Mouse (Mus musculus): ENCODE measurements at regions not wholly inside any gene's neighbourhood (a gene's known extent, or its start where the extent isn't known, plus 50 kb on each side); places are given as distances from the start of the nearest gene placed in this dataset.
"Not testable (repeated sequence)": the region's sequence is repeated elsewhere in the genome, so short reads cannot be mapped to it uniquely, and the experiment has no call there.

GRCm38 (mm10) chr13:44476901-44477300, 252.4 kb upstream of the Jarid2 start:
- no peak for DNase-seq

- no peak for DNase-seq
Observed at GRCm38 (mm10) chr13:44480128-44480527, 249.1 kb upstream of the Jarid2 start.

DNA sequence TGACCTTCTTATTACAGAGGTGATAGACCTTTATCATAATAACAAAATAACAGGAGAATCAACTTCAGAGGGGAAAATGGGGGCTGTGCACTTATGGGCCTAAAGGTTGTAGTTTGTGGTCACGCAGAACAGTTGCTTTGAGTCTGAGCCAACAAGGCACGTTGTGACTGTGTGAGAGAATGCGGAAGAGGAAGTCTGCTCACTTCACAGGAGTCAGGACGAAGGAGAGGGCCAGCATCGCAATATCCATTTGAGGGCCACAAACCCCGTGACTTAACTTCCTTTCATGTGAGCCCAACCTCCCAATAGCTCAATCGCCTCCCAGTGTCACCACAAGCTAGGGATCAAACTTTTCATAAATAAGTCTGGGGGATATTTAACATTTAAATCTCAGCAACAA, 246.6 kb upstream of the Jarid2 start:
- DNase-seq = no peak

GRCm38 (mm10) chr13:44484582-44485329, 244.5 kb upstream of the Jarid2 start:
- DNase-seq = peak; percentile 37

DNA sequence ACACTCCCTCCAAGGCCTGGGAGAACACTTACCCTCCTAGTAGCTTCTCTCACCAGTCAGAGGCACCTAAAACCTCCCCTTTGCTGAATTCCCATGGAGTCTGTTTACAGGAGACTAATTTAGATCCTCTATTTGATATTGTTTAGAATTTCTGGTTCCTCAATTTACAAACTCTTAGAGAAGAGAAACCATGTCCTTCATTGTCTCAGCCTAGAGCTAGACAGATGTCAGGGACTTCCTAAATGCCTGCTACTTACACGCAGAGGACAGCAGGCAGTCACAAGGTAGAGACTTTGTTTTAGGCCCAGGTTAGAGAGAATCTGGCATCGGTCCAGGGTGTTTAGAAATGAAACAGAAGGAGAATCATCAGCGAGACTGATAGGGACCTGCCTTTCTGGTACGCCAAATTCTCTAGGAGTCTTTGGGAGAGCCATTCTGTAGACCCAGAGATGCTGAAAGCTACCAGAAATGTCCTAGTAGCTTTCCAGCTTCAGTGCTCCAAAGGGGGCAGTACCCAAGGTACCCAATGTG, 238.3 kb upstream of the Jarid2 start:
- DNase-seq = no peak

- no peak for DNase-seq
Observed at GRCm38 (mm10) chr13:44493884-44494283, 235.4 kb upstream of the Jarid2 start.

DNA sequence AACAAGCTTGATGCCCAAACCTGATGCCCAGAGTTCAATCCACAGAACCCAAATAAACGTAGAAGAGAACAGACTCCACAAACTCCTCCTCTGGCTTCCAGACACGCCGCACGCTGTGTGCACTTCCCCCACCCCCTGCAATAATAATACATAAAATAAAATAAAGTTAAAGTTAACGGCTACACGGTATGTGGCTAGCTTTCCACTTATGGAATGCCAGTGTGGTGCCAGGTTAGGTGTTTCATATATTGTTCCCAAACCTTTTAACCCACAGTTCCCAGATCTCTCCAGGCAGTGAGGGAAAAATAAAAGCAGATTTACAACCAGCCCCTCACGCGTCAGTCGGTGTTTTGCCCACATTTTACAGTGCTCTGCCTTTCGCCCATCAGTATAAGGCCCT, 233.8 kb upstream of the Jarid2 start:
- no peak for DNase-seq

GRCm38 (mm10) chr13:44496596-44496995, 232.7 kb upstream of the Jarid2 start:
- DNase-seq = no peak

DNA sequence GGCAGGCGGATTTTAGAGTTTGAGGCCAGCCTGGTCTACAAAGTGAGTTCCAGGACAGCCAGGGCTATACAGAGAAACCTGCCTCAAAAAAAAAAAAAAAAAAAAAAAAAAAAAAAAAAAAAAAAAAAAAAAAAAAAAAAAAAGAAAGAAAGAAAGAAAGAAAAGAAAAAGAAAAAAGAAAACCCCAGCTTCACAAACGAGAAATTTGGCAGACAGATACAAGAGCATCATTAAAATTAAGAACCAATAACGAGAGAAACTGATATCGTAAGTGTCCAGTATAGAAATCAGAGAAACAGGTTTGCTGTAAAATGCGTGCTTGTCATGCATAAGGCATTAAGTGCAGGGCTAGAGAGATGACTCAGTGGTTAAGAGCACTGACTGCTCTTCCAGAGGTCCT, 228.4 kb upstream of the Jarid2 start:
- DNase-seq = not testable (repeated sequence)

- no peak for DNase-seq
Observed at GRCm38 (mm10) chr13:44501777-44502321, 227.4 kb upstream of the Jarid2 start.

- DNase-seq = peak; percentile 9
Observed at GRCm38 (mm10) chr13:44502612-44503256, 226.5 kb upstream of the Jarid2 start.

DNA sequence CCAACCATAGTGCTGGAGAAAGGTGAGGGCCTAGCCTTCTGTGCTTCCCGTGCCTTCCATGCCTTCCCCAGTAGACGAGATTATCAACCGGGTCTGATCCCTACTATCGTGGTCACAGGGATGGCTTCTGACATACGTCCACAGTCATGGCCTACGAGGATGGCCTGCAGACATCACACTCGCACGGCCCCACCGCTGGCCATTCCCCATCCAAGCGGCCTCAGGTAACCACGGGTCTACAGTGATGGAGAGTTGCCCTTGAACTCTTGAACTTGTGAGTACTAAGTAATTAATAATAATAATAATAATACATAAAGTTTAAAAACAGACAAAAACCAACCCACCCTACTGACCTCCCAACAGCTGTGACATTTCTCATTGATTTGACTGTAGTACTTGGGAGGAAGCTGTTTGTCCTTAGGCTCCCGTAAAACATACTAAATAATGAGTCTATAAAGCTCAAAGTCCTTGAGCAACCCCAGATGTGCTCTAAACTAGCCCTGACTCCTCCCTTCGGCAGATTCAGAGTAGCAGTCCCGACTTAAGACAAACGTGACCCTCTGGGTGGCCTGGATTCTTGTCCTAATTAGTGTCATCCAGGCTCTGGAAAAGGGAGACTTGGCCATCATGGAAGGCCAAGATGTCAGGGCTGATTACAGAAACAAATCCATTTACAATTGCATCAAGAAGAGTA, 225.9 kb upstream of the Jarid2 start:
- DNase-seq = no peak

- no peak for DNase-seq
Observed at GRCm38 (mm10) chr13:44504455-44504854, 224.8 kb upstream of the Jarid2 start.

- no peak for DNase-seq
Observed at GRCm38 (mm10) chr13:44506975-44507374, 222.3 kb upstream of the Jarid2 start.

GRCm38 (mm10) chr13:44509526-44510159, 219.6 kb upstream of the Jarid2 start:
- DNase-seq = no peak

DNA sequence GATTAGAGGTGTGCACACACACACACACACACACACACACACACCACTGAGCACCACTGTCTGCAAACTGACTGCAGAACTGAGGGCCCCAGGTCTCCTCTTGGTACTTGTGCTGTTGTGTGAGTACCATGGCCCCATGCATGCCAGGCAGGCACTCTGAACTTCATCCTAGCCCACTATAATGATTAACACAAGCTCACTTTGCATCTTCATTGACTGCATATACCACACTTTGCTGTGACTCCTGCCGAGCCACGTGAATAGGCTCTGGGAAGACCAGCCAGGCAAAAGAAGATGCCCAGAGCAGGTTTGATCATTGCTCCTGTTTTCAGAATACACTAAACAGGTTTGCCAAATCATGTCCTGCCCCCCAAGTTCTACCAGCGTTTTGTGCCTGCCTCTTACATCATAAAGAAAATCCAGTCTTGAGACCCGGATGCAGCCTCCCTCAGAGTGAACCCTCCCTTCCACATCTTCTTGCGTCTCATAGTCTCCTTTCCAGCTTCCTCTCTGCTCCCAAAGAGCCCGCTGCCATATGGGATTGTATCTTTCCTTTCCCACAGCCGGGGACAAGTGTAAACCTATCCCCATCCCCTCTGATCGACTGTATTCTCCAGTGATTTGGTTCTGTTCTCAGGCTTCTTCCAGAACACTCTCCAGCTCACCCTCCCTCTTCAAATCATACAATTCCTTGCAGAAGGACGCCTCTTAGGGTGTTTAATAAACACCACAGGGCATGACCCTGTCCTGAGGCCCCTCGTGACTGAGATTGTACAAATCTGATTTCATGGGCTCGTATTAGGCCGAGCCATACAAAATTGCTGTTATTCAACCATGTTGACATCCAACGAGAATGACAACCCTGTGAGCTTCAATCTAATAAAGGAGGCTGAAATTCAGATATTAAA, 215.6 kb upstream of the Jarid2 start:
- DNase-seq = no peak

GRCm38 (mm10) chr13:44514636-44515158, 214.6 kb upstream of the Jarid2 start:
- no peak for DNase-seq

- no peak for DNase-seq
Observed at GRCm38 (mm10) chr13:44516863-44517262, 212.4 kb upstream of the Jarid2 start.

GRCm38 (mm10) chr13:44517312-44517711, 212.0 kb upstream of the Jarid2 start:
- DNase-seq = no peak

DNA sequence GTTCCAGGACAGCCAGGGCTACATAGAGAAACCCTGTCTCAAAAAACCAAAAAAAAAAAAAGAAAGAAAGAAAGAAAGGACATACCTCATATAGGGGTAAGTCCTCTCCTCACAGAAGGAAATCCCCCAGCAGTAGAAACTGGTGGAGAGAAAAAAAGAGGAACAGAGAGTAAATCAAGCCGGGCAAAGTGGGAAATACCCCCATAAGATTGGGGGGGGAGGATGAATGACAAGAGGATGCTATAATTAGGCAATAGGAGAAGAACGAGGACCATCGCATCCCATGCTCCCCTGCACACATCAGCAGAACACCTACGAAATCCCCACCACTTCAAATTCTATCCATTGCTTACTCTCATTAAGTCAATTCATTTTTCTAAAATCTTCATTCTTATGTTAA, 211.1 kb upstream of the Jarid2 start:
- no peak for DNase-seq

DNA sequence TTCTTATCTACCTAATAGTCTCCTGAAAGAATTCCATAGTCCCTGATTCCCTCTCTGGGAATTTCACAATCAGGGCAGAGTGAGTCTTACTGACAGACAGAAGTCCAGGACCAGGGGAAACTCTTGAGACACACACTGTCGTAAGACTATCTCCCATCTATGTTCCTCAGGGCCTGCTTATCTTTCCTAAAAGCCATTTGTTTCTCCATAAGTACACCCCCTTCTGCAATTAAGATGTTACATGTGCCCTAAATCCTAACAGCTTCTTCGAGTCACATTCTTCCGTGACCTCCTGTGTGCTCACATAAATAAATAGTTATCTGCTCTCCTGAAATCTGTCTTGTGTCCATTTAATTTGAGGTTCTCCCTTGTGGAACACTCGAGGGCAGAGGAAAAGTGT, 205.8 kb upstream of the Jarid2 start:
- no peak for DNase-seq

Measured in right cerebral cortex, adult 18-20 months (tissue).